Mouse (Mus musculus) bone marrow, adult 2 months (tissue): ENCODE data around the gene Prkn. TPM values are rescaled to one million over a fixed set of nuclear protein-coding genes. Genes with fewer than 3 reads are reported as not detected.

Experiments used
- H3K27ac ChIP-seq: fragments of 200-500 bp; 2 replicates; pipeline ENCODE4 v1.5.1; 2012; ENCODE audit warnings: low read depth, mild to moderate bottlenecking, control low read depth, inconsistent platforms, low read length; ENCODE audit not compliant: control insufficient read depth, poor library complexity, insufficient read depth
- H3K4me1 ChIP-seq: fragments of 200-500 bp; 2 replicates; pipeline ENCODE4 v1.6.1; 2011; ENCODE audit warnings: low read length; ENCODE audit not compliant: control insufficient read depth, insufficient read depth
- H3K4me3 ChIP-seq: fragments of 200-500 bp; replicated peaks from 2 replicates; pipeline ENCODE3; 2011; ENCODE audit warnings: mild to moderate bottlenecking, low read depth, low read length, control low read depth; ENCODE audit not compliant: control insufficient read depth
- CTCF ChIP-seq: fragments of 200-500 bp; IDR thresholded peaks from 2 replicates; pipeline ENCODE4 v1.5.1; 2011; ENCODE audit warnings: low read length, control low read depth; ENCODE audit not compliant: control insufficient read depth, insufficient read depth
- POLR2A ChIP-seq: fragments of 200-500 bp; IDR thresholded peaks from 2 replicates; pipeline ENCODE4 v1.6.1; 2011; ENCODE audit warnings: low read depth, mild to moderate bottlenecking, control low read depth, low read length, borderline replicate concordance; ENCODE audit not compliant: control insufficient read depth
- WGBS: fragments of 180-500 bp; shearing (Covaris S2); methylation state at CpG from one replicate; pipeline ENCODE4 v1.1.7; 2018; 5-methylcytosine and 5-hydroxymethylcytosine counted together
- polyA plus RNA-seq: library from polyadenylated mRNA; stranded (reverse); fragments of >200 nt; gene quantifications from 2 replicates; pipeline ENCODE4 v1.2.4, GENCODE M21; 2011; ENCODE audit warnings: low replicate concordance; ENCODE audit not compliant: missing spikeins, insufficient read depth, insufficient read length

Gene Prkn
- polyA plus RNA-seq, 1 experiment, result 2.5 TPM

- H3K27ac ChIP-seq, result no peak overlapping the region
- TF ChIP-seq POLR2A, result no peak
- no peak for TF ChIP-seq CTCF
- no peaks in the 10 kb centered on the region for H3K4me1 ChIP-seq
- no peak overlapping the region for H3K4me3 ChIP-seq
- WGBS, result 54% methylated on average over 12 of the region's 12 CpGs
Observed at GRCm38 (mm10) chr17:11230604-11231395, 390.6 kb downstream of the Prkn start.

GRCm38 (mm10) chr17:11235273-11235672, 395.1 kb downstream of the Prkn start:
- TF ChIP-seq CTCF, result no peak
- TF ChIP-seq POLR2A, result no peak
- H3K4me3 ChIP-seq, result no peak overlapping the region
- no peaks in the 10 kb centered on the region for H3K4me1 ChIP-seq
- WGBS, result 76% methylated on average over 1 of the region's 1 CpGs
- H3K27ac ChIP-seq, result no peak overlapping the region

- Histone ChIP-seq H3K4me1 (no peaks in the 10 kb centered on the region), H3K27ac (no peak overlapping the region), H3K4me3 (no peak overlapping the region)
- TF ChIP-seq CTCF, result no peak
- TF ChIP-seq POLR2A, result no peak
- 77% methylated on average over 9 of the region's 9 CpGs for WGBS
Observed at GRCm38 (mm10) chr17:11245040-11245439, 404.9 kb downstream of the Prkn start.

DNA sequence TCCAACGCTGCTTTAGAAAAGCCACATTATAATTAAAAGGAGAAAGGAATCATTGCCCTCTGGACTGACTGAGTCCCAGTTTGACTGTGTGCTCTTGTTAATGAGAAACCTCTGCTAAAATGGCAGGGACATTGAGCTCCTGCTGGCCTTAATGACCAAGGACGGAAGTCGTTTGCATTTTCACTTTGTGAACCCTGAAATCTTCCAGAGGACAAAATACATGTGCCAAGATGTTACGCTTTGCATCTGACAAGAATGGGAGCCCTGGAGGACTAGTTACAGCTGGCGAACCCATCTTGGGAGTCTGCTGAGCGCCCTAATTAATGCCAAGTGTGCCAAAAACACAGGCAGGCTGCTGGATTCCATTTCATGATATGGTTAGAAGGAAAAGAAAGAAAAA, 409.0 kb downstream of the Prkn start:
- Histone ChIP-seq H3K4me3 (no peak overlapping the region), H3K27ac (no peak overlapping the region), H3K4me1 (no peaks in the 10 kb centered on the region)
- WGBS, result 79% methylated on average over 6 of the region's 6 CpGs
- no peak for TF ChIP-seq POLR2A
- no peak for TF ChIP-seq CTCF

DNA sequence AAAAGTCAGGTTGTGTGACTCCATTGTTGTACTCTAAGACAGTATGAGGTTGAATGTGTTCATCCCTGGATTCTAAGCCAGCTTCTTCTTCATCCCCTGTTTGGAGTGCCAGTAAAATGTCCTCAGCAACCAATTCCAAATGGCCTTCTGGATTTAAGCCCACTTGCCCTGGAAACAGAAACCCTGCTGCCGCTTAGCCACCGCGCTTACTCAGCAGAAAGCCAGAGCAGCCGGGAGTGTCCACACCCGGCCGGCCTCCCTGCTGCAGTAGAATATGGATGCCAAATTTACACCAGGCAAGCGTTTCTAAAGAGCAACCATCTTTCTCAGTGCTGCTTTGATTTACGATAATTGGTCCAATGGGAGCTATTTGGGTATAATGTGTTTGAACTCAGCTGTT, 420.5 kb downstream of the Prkn start:
- Histone ChIP-seq H3K27ac (no peak overlapping the region), H3K4me1 (no peaks in the 10 kb centered on the region), H3K4me3 (no peak overlapping the region)
- TF ChIP-seq POLR2A (no peak), CTCF (no peak)
- WGBS, result 83% methylated on average over 8 of the region's 8 CpGs

GRCm38 (mm10) chr17:11261679-11262078, 421.5 kb downstream of the Prkn start:
- TF ChIP-seq CTCF (no peak), POLR2A (no peak)
- 78% methylated on average over 5 of the region's 5 CpGs for WGBS
- no peak overlapping the region for H3K4me3 ChIP-seq
- no peak overlapping the region for H3K27ac ChIP-seq
- H3K4me1 ChIP-seq, result no peaks in the 10 kb centered on the region

DNA sequence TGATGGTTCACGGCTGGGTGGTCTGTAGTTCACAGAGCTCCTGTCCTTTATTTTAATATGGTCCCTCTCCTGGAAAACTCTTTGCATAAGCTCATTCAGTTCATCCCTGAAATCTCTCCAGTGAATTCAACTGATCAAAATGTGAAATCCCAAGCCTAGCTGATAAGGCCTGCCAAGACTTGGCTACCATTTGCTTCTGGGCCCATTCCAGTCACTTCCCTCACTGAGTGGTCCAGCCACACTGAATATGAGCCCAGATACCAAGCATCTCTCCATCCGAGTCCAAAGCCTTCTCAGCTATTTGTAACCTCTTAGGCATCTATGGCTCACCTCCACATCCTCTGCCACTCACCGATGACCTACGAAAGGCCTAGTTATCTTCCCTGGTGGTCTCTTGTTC, 427.8 kb downstream of the Prkn start:
- H3K4me3 ChIP-seq, result no peak overlapping the region
- H3K4me1 ChIP-seq, result no peaks in the 10 kb centered on the region
- 81% methylated on average over 4 of the region's 4 CpGs for WGBS
- H3K27ac ChIP-seq, result no peak overlapping the region
- TF ChIP-seq CTCF (no peak), POLR2A (no peak)

DNA sequence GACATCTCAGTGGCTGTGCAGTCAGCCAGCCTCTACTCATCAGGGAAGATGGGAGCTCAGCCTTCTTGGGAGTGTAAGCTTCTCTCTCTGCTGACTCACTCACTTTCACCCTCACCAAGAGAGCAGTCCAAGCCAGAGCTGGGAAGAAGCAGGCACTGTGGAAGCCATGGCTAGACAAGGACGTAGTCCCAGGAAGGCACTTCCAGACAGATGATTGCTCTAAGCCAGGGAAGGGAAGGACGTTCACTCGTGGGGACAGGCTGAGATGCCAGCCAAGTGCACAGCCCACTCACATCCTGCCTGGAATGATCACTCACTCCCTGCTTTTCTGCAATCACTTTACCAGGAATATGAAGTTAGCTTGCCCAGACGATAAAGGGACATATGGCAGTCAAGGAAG, 430.0 kb downstream of the Prkn start:
- TF ChIP-seq POLR2A, result no peak
- no peak for TF ChIP-seq CTCF
- Histone ChIP-seq H3K27ac (no peak overlapping the region), H3K4me1 (no peaks in the 10 kb centered on the region), H3K4me3 (no peak overlapping the region)
- WGBS, result 66% methylated on average over 4 of the region's 4 CpGs

- no peak overlapping the region for H3K27ac ChIP-seq
- H3K4me3 ChIP-seq, result no peak overlapping the region
Observed at GRCm38 (mm10) chr17:11271876-11272275, 431.7 kb downstream of the Prkn start.

More at GRCm38 (mm10) chr17:11271876-11272275, 431.7 kb downstream of the Prkn start:
- no peaks in the 10 kb centered on the region for H3K4me1 ChIP-seq
- no peak for TF ChIP-seq POLR2A
- TF ChIP-seq CTCF, result no peak
